Mouse (Mus musculus) CH12.LX (cell line): Measurements from ENCODE around the gene Rsph14. TPM values are rescaled to one million over a fixed set of nuclear protein-coding genes. Genes with fewer than 3 reads are reported as not detected.

Experiments used
- DNase-seq: peaks from one replicate; pipeline ENCODE4 v3.0.0-alpha.2; 2013; ENCODE audit errors: extremely low read depth
- H3K27ac ChIP-seq: 2 replicates; pipeline ENCODE4 v1.5.1; 2012; ENCODE audit warnings: low read depth, mild to moderate bottlenecking, control low read depth, moderate library complexity; ENCODE audit not compliant: insufficient read depth
- H3K27me3 ChIP-seq: replicated peaks from 2 replicates; pipeline ENCODE3; 2012; ENCODE audit warnings: inconsistent platforms
- H3K36me3 ChIP-seq, 2 experiments: replicated peaks in 1 of 2; 2 replicates each; pipeline versions ENCODE3 to v1.6.1; 2012; ENCODE audit warnings: inconsistent platforms in 1 of 2, low read length in 1 of 2, mild to moderate bottlenecking in 1 of 2, mixed read lengths in 1 of 2, moderate library complexity in 1 of 2; ENCODE audit not compliant: control insufficient read depth in 1 of 2, insufficient read depth in 1 of 2
- H3K4me1 ChIP-seq, 2 experiments: 2 replicates each; pipeline ENCODE4 v1.6.1; 2012; ENCODE audit warnings: inconsistent platforms in 1 of 2, moderate library complexity in 1 of 2; ENCODE audit not compliant: insufficient read depth in 2 of 2, control insufficient read depth in 1 of 2
- H3K4me2 ChIP-seq: 2 replicates; pipeline ENCODE4 v1.6.1; 2012; ENCODE audit warnings: low read depth, mild to moderate bottlenecking, control low read depth; ENCODE audit not compliant: poor library complexity, insufficient read depth, severe bottlenecking
- H3K4me3 ChIP-seq, 3 experiments: fragments of 150-350 bp in 1 of 3; sonication (generic) in 1 of 3; replicated peaks in 1 of 3; 2 replicates each; pipeline versions ENCODE3 to v1.5.1; 2011 to 2012; ENCODE audit warnings: low read depth in 2 of 3, low read length in 2 of 3, mild to moderate bottlenecking in 2 of 3, moderate library complexity in 2 of 3, control low read depth in 1 of 3, improper control_type of control experiment in 1 of 3, inconsistent platforms in 1 of 3, mixed read lengths in 1 of 3; ENCODE audit not compliant: poor library complexity in 1 of 3
- H3K79me2 ChIP-seq: replicated peaks from 2 replicates; pipeline ENCODE4 v1.6.1; 2012; ENCODE audit warnings: mild to moderate bottlenecking, moderate library complexity; ENCODE audit not compliant: control insufficient read depth, poor library complexity, insufficient read depth, severe bottlenecking; ENCODE audit errors: extremely low read depth
- H3K9ac ChIP-seq: 2 replicates; pipeline ENCODE4 v1.6.1; 2012; ENCODE audit warnings: low read depth, mild to moderate bottlenecking, control low read depth, moderate library complexity; ENCODE audit not compliant: insufficient read depth
- H3K9me3 ChIP-seq: replicated peaks from 2 replicates; pipeline ENCODE3; 2012; ENCODE audit warnings: low read length, inconsistent platforms, mixed read lengths
- BHLHE40 ChIP-seq: IDR thresholded peaks from 2 replicates; pipeline ENCODE4 v1.6.1; 2011; ENCODE audit warnings: mild to moderate bottlenecking, low read depth, low read length, improper control_type of control experiment
- CHD1 ChIP-seq: IDR thresholded peaks from 2 replicates; pipeline ENCODE4 v1.6.1; 2012; ENCODE audit warnings: low read depth, low read length, improper control_type of control experiment, inconsistent platforms
- GABPA ChIP-seq: IDR thresholded peaks from 2 replicates; pipeline ENCODE4 v1.6.1; 2012; ENCODE audit warnings: low read depth, low read length, improper control_type of control experiment, inconsistent platforms; ENCODE audit not compliant: insufficient replicate concordance
- IRF4 ChIP-seq: IDR thresholded peaks from 2 replicates; pipeline ENCODE4 v1.6.1; 2014; ENCODE audit warnings: low read depth, mild to moderate bottlenecking, inconsistent platforms, low read length, improper control_type of control experiment
- JUN ChIP-seq: IDR thresholded peaks from 2 replicates; pipeline ENCODE4 v1.6.1; 2011; ENCODE audit warnings: low read depth, mild to moderate bottlenecking, low read length, improper control_type of control experiment, moderate library complexity; ENCODE audit not compliant: insufficient read depth
- MAX ChIP-seq: IDR thresholded peaks from 2 replicates; pipeline ENCODE4 v1.6.1; 2011; ENCODE audit warnings: low read length, improper control_type of control experiment
- MAZ ChIP-seq: IDR thresholded peaks from 2 replicates; pipeline ENCODE4 v1.6.1; 2012; ENCODE audit warnings: low read depth, mild to moderate bottlenecking, inconsistent platforms, low read length, improper control_type of control experiment, moderate library complexity
- MXI1 ChIP-seq: IDR thresholded peaks from 2 replicates; pipeline ENCODE4 v1.6.1; 2011; ENCODE audit warnings: mild to moderate bottlenecking, low read depth, low read length, improper control_type of control experiment
- MYC ChIP-seq: IDR thresholded peaks from 2 replicates; pipeline ENCODE4 v1.6.1; 2011; ENCODE audit warnings: low read depth, mild to moderate bottlenecking, improper control_type of control experiment, low read length
- NRF1 ChIP-seq: IDR thresholded peaks from 2 replicates; pipeline ENCODE4 v1.6.1; 2014; ENCODE audit warnings: low read depth, mild to moderate bottlenecking, inconsistent platforms, low read length, improper control_type of control experiment, moderate library complexity
- POLR2A ChIP-seq: IDR thresholded peaks from 2 replicates; pipeline ENCODE4 v1.6.1; 2011; ENCODE audit warnings: low read depth, mild to moderate bottlenecking, improper control_type of control experiment, low read length
- POLR2AphosphoS2 ChIP-seq: IDR thresholded peaks from 2 replicates; pipeline ENCODE4 v1.6.1; 2011; ENCODE audit warnings: low read depth, low read length, improper control_type of control experiment
- RAD21 ChIP-seq: IDR thresholded peaks from 2 replicates; pipeline ENCODE4 v1.6.1; 2011; ENCODE audit warnings: low read depth, mild to moderate bottlenecking, low read length, improper control_type of control experiment, moderate library complexity
- TCF12 ChIP-seq: IDR thresholded peaks from 2 replicates; pipeline ENCODE4 v1.6.1; 2014; ENCODE audit warnings: low read depth, mild to moderate bottlenecking, inconsistent platforms, low read length, improper control_type of control experiment
- UBTF ChIP-seq: IDR thresholded peaks from 2 replicates; pipeline ENCODE4 v1.6.1; 2012; ENCODE audit warnings: low read depth, mild to moderate bottlenecking, inconsistent platforms, low read length, improper control_type of control experiment, moderate library complexity
- USF1 ChIP-seq: IDR thresholded peaks from 2 replicates; pipeline ENCODE4 v1.6.1; 2014; ENCODE audit warnings: low read depth, mild to moderate bottlenecking, inconsistent platforms, low read length, improper control_type of control experiment
- USF2 ChIP-seq: conservative IDR thresholded peaks from 2 replicates; pipeline ENCODE4 v1.6.1; 2011; ENCODE audit warnings: low read depth, low read length, improper control_type of control experiment
- ZC3H11A ChIP-seq: IDR thresholded peaks from 2 replicates; pipeline ENCODE4 v1.6.1; 2012; ENCODE audit warnings: low read depth, mild to moderate bottlenecking, inconsistent platforms, low read length, improper control_type of control experiment
- ZMIZ1 ChIP-seq: IDR thresholded peaks from 2 replicates; pipeline ENCODE4 v1.6.1; 2012; ENCODE audit warnings: low read depth, mild to moderate bottlenecking, inconsistent platforms, low read length, improper control_type of control experiment
- ZNF384 ChIP-seq: IDR thresholded peaks from 2 replicates; pipeline ENCODE4 v1.6.1; 2012; ENCODE audit warnings: low read depth, low read length, improper control_type of control experiment, inconsistent platforms
- dilution Hi-C: fragments of 300-500 bp; cut with MboI; formaldehyde crosslinking; loops from 2 replicates; pipeline ENCODE4 v1.14.3; 2020; ENCODE audit warnings: low sequenced_read_pairs; ENCODE audit not compliant: extremely low pct_unique_long_range_greater_than_20kb, extremely low pct_ligation_motif_present
- in situ Hi-C: fragments of 300-500 bp; cut with MboI; formaldehyde crosslinking; loops from 3 replicates; pipeline ENCODE4 v1.14.3; 2019; ENCODE audit warnings: low sequenced_read_pairs, low pct_ligation_motif_present, low pct_unique_long_range_greater_than_20kb, mixed read lengths
- polyA plus RNA-seq: library from polyadenylated mRNA; unstranded; fragments of >175 nt; gene quantifications from 2 replicates; pipeline ENCODE4 v1.2.1, GENCODE M21; 2012; ENCODE audit warnings: low read depth; ENCODE audit not compliant: insufficient read length
- total RNA-seq, 2 experiments: library from RNA; depleted of rRNA; stranded (reverse); fragments of 300-350 nt in 1 of 2; fragments of >200 nt in 1 of 2; gene quantifications; 2 replicates each; pipeline ENCODE4 v1.2.3; 2012 to 2014

Rsph14 gene
- total and polyA plus RNA-seq, 3 experiments, result not detected

DNA sequence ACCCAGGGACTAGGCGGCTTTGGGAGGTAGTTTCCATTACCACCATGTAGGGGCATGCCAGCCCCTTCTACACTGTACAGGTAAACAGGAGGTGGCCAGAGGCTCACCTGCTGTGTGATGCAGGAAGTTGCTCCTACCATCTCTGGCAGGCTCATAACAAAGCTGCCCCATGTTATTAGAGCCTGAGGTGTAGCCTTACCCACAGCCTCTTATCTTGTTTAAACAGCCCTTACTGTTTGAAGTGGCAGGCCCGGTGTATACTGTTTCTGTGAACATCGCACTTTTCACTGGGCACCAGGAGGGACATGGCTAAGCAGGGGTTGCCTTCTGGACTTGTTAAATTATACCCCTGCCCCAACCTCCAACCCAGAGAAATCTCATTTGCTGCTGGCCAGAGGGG is 28.3 kb downstream of the Rsph14 start:
- dilution Hi-C loops (no loop called here), in situ Hi-C loops (no loop called here)
- no peaks in the 10 kb centered on the region for H3K9me3 ChIP-seq
- no peak overlapping the region for H3K4me3 ChIP-seq
- H3K27me3 ChIP-seq, result no peaks in the 10 kb centered on the region
- H3K36me3 ChIP-seq, result peaks cover 8 to 20% of the 10 kb centered on the region in 2 experiments
- peaks cover 0 to 3% of the 10 kb centered on the region in 2 experiments; a peak in 1 of 4 replicates for H3K4me1 ChIP-seq
- no peak overlapping the region for H3K4me2 ChIP-seq
- no peak overlapping the region for H3K27ac ChIP-seq
- no peak for TF ChIP-seq UBTF
- H3K9ac ChIP-seq, result no peak overlapping the region
- peaks cover 3% of the 10 kb centered on the region; the same call in 1 of the 2 replicates for H3K79me2 ChIP-seq
- DNase-seq, result no peak

DNA sequence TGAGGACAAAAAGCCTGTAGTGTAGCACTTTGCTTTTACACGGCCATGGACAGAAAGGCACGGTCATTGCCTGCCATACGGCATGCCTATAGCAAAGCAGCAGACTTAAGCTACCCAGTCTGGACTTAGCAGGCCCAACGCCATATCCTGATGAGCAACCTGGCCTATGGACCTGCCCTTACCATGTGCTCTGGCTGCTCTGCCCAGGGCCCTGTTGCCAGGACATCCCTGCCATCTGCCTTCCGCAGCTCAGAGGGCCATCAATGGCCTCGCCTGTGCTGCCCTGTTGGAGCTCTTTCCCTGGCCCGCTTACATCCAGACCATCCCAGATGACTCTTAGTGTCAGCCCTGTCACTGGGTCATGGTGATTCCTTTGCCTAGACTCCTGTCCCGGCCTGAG is 31.0 kb downstream of the Rsph14 start:
- TF ChIP-seq USF2, result no peak
- no peak for TF ChIP-seq MAX
- TF ChIP-seq NRF1, result no peak
- dilution Hi-C loops (no loop called here), in situ Hi-C loops (no loop called here)
- H3K27ac ChIP-seq, result no peak overlapping the region
- H3K4me2 ChIP-seq, result no peak overlapping the region
- peaks cover 8% of the 10 kb centered on the region for H3K79me2 ChIP-seq
- H3K4me3 ChIP-seq, result no peak overlapping the region
- H3K9me3 ChIP-seq, result no peaks in the 10 kb centered on the region
- no peak for DNase-seq
- peaks cover 12 to 34% of the 10 kb centered on the region in 2 experiments for H3K36me3 ChIP-seq
- no peak overlapping the region for H3K9ac ChIP-seq
- H3K27me3 ChIP-seq, result no peaks in the 10 kb centered on the region
- H3K4me1 ChIP-seq, result peaks cover 0 to 3% of the 10 kb centered on the region in 2 experiments; a peak in 1 of 4 replicates

- Histone ChIP-seq H3K9ac (no peak overlapping the region), H3K4me2 (no peak overlapping the region), H3K27me3 (peaks cover 1% of the 10 kb centered on the region), H3K9me3 (no peaks in the 10 kb centered on the region), H3K4me1 (peaks cover 0 to 2% of the 10 kb centered on the region in 2 experiments; a peak in 1 of 4 replicates), H3K79me2 (peaks cover 8% of the 10 kb centered on the region), H3K27ac (no peak overlapping the region), H3K36me3 (peaks cover 39 to 52% of the 10 kb centered on the region in 2 experiments), H3K4me3 (no peak overlapping the region)
- in situ Hi-C loops, result no loop called here
- no peak for DNase-seq
- TF ChIP-seq POLR2A, result no peak
- no peak for TF ChIP-seq MAX
- no peak for TF ChIP-seq NRF1
- no peak for TF ChIP-seq USF1
- TF ChIP-seq MYC, result no peak
- no peak for TF ChIP-seq MXI1
- no peak for TF ChIP-seq ZNF384
- no peak for TF ChIP-seq USF2
- no peak for TF ChIP-seq IRF4
- no peak for TF ChIP-seq ZC3H11A
- no peak for TF ChIP-seq RAD21
- no peak for TF ChIP-seq GABPA
- no peak for TF ChIP-seq BHLHE40
- no peak for TF ChIP-seq CHD1
- TF ChIP-seq ZMIZ1, result no peak
- TF ChIP-seq MAZ, result no peak
- no peak for TF ChIP-seq POLR2AphosphoS2
- no peak for TF ChIP-seq JUN
- TF ChIP-seq TCF12, result no peak
- dilution Hi-C loops, result no loop called here
Measured at GRCm38 (mm10) chr10:74995377-74995776, 37.0 kb downstream of the Rsph14 start.
